In genomic region chr9:36128679-36129078, GRCm38 (mm10) we compare ENCODE assay signal across 52 mouse cellular contexts. TPM values are rescaled to one million over a fixed set of nuclear protein-coding genes. Genes with fewer than 3 reads are reported as not detected.
"Had no signal": no experiment of that assay in that cellular context is flagged by ENCODE, and none has a peak within 500 bp of the region (broad histone marks: within the 10 kb centered on the region; RNA-seq: fewer than 3 reads in every experiment).

Gm5916 (minus strand) TSS chr9:36128779.

- H3K4me2 ChIP-seq: heart, embryonic 11.5 days; heart, embryonic 12.5 days; heart, embryonic 13.5 days; heart, embryonic 15.5 days; hindbrain, embryonic 12.5 days; hindbrain, embryonic 13.5 days; hindbrain, embryonic 14.5 days; hindbrain, embryonic 15.5 days; intestine, embryonic 15.5 days; kidney, embryonic 15.5 days had no signal

- H3K27me3 ChIP-seq: heart, embryonic 12.5 days; heart, embryonic 13.5 days; heart, embryonic 15.5 days; hindbrain, embryonic 12.5 days; hindbrain, embryonic 13.5 days; hindbrain, embryonic 15.5 days; intestine, embryonic 15.5 days; kidney, embryonic 15.5 days had no signal

- H3K9me3 ChIP-seq: heart, embryonic 15.5 days; intestine, embryonic 15.5 days; kidney, embryonic 15.5 days had no signal

- H3K4me1 ChIP-seq: heart, embryonic 12.5 days; heart, embryonic 13.5 days; heart, embryonic 15.5 days; hindbrain, embryonic 10.5 days; hindbrain, embryonic 12.5 days; hindbrain, embryonic 13.5 days; hindbrain, embryonic 15.5 days; intestine, embryonic 15.5 days; kidney, embryonic 15.5 days had no signal

- H3K9ac ChIP-seq: heart, embryonic 12.5 days; heart, embryonic 13.5 days; heart, embryonic 15.5 days; hindbrain, embryonic 12.5 days; hindbrain, embryonic 13.5 days; hindbrain, embryonic 14.5 days; hindbrain, embryonic 15.5 days; intestine, embryonic 15.5 days; kidney, embryonic 15.5 days had no signal

- H3K4me3 ChIP-seq: heart, embryonic 12.5 days; heart, embryonic 13.5 days; heart, embryonic 15.5 days; hindbrain, embryonic 10.5 days; hindbrain, embryonic 12.5 days; hindbrain, embryonic 13.5 days; hindbrain, embryonic 15.5 days; intestine, embryonic 15.5 days; kidney, embryonic 15.5 days; layer of hippocampus, adult 2 months; left cerebral cortex, adult 2 months had no signal

- ATAC-seq: hindbrain, embryonic 16.5 days; hindbrain, postnatal 0 days; inflammation-experienced regulatory T-cells, adult 6 months; intestine, embryonic 15.5 days; intestine, embryonic 16.5 days; intestine, postnatal 0 days had no signal

- DNase-seq: heart, postnatal 10 days; heart, postnatal 14 days; heart, postnatal 36 days; heart, postnatal 4 days; kidney, adult 11 months; kidney, adult 18-20 months; kidney, adult 2 months; kidney, adult 8-10 months; kidney, adult 9 months; kidney, postnatal 10 days; kidney, postnatal 14 days; kidney, postnatal 25 days; kidney, postnatal 36 days; kidney, postnatal 4 days; layer of hippocampus, adult 9-11 months; layer of hippocampus, postnatal 36 days had no signal

- H3K36me3 ChIP-seq: heart, embryonic 12.5 days; heart, embryonic 13.5 days; heart, embryonic 15.5 days; hindbrain, embryonic 10.5 days; hindbrain, embryonic 12.5 days; hindbrain, embryonic 13.5 days; hindbrain, embryonic 15.5 days; intestine, embryonic 15.5 days; kidney, embryonic 15.5 days had no signal

- H3K27ac ChIP-seq: heart, embryonic 13.5 days; heart, embryonic 15.5 days; hindbrain, embryonic 10.5 days; hindbrain, embryonic 12.5 days; hindbrain, embryonic 13.5 days; hindbrain, embryonic 14.5 days; hindbrain, embryonic 15.5 days; hindbrain, postnatal 0 days; intestine, embryonic 15.5 days; kidney, embryonic 15.5 days; kidney, postnatal 0 days; layer of hippocampus, adult 2 months; left cerebral cortex, adult 2 months had no signal

RNA-seq across cellular contexts. Expression of gene Gm5916, which starts in this region (rescaled TPM):
- total RNA-seq: heart, postnatal 10 days; heart, postnatal 14 days; heart, postnatal 25 days; heart, postnatal 36 days; heart, postnatal 4 days; hematopoietic stem cell, adult 5-6 weeks; hindbrain, postnatal 0 days; layer of hippocampus, adult 18-20 months; layer of hippocampus, adult 2 months; layer of hippocampus, adult 8-10 months; layer of hippocampus, postnatal 10 days; layer of hippocampus, postnatal 14 days; layer of hippocampus, postnatal 25 days; layer of hippocampus, postnatal 36 days; left cerebral cortex, adult 18-20 months; left cerebral cortex, adult 2 months; left cerebral cortex, adult 8-10 months had no signal
- polyA plus RNA-seq: heart, embryonic 11.5 days; heart, embryonic 12.5 days; heart, embryonic 13.5 days; heart, embryonic 14.5 days; heart, embryonic 15.5 days; heart, embryonic 16.5 days; heart, postnatal 0 days; hindbrain, embryonic 10.5 days; hindbrain, embryonic 11.5 days; hindbrain, embryonic 12.5 days; hindbrain, embryonic 13.5 days; hindbrain, embryonic 14.5 days; hindbrain, embryonic 15.5 days; hindbrain, embryonic 16.5 days; hindbrain, postnatal 0 days; inflammation-experienced regulatory T-cells, adult 6 months; intestine, embryonic 14.5 days; intestine, embryonic 15.5 days; intestine, embryonic 16.5 days; intestine, postnatal 0 days; kidney, adult 2 months; kidney, embryonic 14.5 days; kidney, embryonic 15.5 days; kidney, embryonic 16.5 days; kidney, postnatal 0 days; large intestine, adult 2 months had no signal
